8 mouse cellular contexts compared by ENCODE assay signal in genomic region chr2:155356971-155357591, GRCm38 (mm10). TPM values are rescaled to one million over a fixed set of nuclear protein-coding genes. Genes with fewer than 3 reads are reported as not detected.
DNase-seq lines count a peak whose midpoint lies in the region; ATAC-seq lines count a peak whose summit lies in the region.

Gene Pigu, minus strand, starts transcription at chr2:155357430.

- no peaks in the 10 kb centered on the region for H3K9me3 ChIP-seq in heart, embryonic 13.5 days
- no peaks in the 10 kb centered on the region for H3K9me3 ChIP-seq in liver, embryonic 12.5 days (replicated peaks)
- no peaks in the 10 kb centered on the region for H3K9me3 ChIP-seq in stomach, embryonic 15.5 days

- no peaks in the 10 kb centered on the region for H3K36me3 ChIP-seq in heart, embryonic 13.5 days
- no peaks in the 10 kb centered on the region for H3K36me3 ChIP-seq in liver, embryonic 12.5 days
- H3K36me3 ChIP-seq in stomach, embryonic 15.5 days: no peaks in the 10 kb centered on the region

- H3K4me3 ChIP-seq in brown adipose tissue, adult 24 weeks (ENCODE audit: insufficient read depth, low read depth, low read length): peak within 1 kb of the TSS; percentile 85
- H3K4me3 ChIP-seq in heart, embryonic 13.5 days: peak within 1 kb of the TSS; percentile 87
- H3K4me3 ChIP-seq in liver, embryonic 12.5 days: peak within 1 kb of the TSS; percentile 93
- H3K4me3 ChIP-seq in stomach, embryonic 15.5 days (replicated peaks): peak within 1 kb of the TSS; percentile 84

- peak; percentile 96 for DNase-seq in CD4-positive, CD25-positive, alpha-beta regulatory T cell, adult 2 months (ENCODE audit: low read depth, low spot score)
- peak; percentile 87 for DNase-seq in fat pad, adult 2 months (ENCODE audit: extremely low read depth, low read depth, low spot score)
- peak; percentile 96 for DNase-seq in kidney, postnatal 10 days
- peak; percentile 88 to 91 for DNase-seq in natural killer cell, adult 2 months (ENCODE audit: low spot score in 2 of 2)

- WGBS in heart, embryonic 13.5 days: 1% methylated on average over 38 of the region's 38 CpGs
- under 1% methylated on average over 38 of the region's 38 CpGs for WGBS in liver, embryonic 12.5 days (ENCODE audit: insufficient replicate concordance)
- WGBS in stomach, embryonic 15.5 days: under 1% methylated on average over 38 of the region's 38 CpGs

- ATAC-seq in heart, embryonic 13.5 days (ENCODE audit: extremely low read depth, insufficient number of reproducible peaks, low FRiP score, low TSS enrichment): peak; percentile 97
- ATAC-seq in liver, embryonic 12.5 days: peak; percentile 97
- ATAC-seq in stomach, embryonic 15.5 days (ENCODE audit: insufficient read depth, low FRiP score, low read depth): peak; percentile 99

- H3K27ac ChIP-seq in brown adipose tissue, adult 24 weeks (replicated peaks; ENCODE audit: low read depth, low read length): peak within 1 kb of the TSS; percentile 78
- peak within 1 kb of the TSS; percentile 81 for H3K27ac ChIP-seq in heart, embryonic 13.5 days (replicated peaks)
- H3K27ac ChIP-seq in liver, embryonic 12.5 days: peak within 1 kb of the TSS; percentile 80
- peak within 1 kb of the TSS; percentile 86 for H3K27ac ChIP-seq in stomach, embryonic 15.5 days

- no peaks in the 10 kb centered on the region for H3K27me3 ChIP-seq in heart, embryonic 13.5 days (replicated peaks)
- H3K27me3 ChIP-seq in liver, embryonic 12.5 days (replicated peaks): no peaks in the 10 kb centered on the region
- no peaks in the 10 kb centered on the region for H3K27me3 ChIP-seq in stomach, embryonic 15.5 days (replicated peaks)

- peak within 1 kb of the TSS; percentile 89 for H3K4me2 ChIP-seq in heart, embryonic 13.5 days
- peak within 1 kb of the TSS; percentile 84 for H3K4me2 ChIP-seq in liver, embryonic 12.5 days
- H3K4me2 ChIP-seq in stomach, embryonic 15.5 days: peak within 1 kb of the TSS; percentile 83

- no peaks in the 10 kb centered on the region for H3K4me1 ChIP-seq in brown adipose tissue, adult 24 weeks (ENCODE audit: control insufficient read depth, insufficient read depth, insufficient read length, low read length)
- peaks cover 17% of the 10 kb centered on the region for H3K4me1 ChIP-seq in heart, embryonic 13.5 days
- peaks cover 36% of the 10 kb centered on the region for H3K4me1 ChIP-seq in liver, embryonic 12.5 days
- H3K4me1 ChIP-seq in stomach, embryonic 15.5 days: no peaks in the 10 kb centered on the region

- H3K9ac ChIP-seq in heart, embryonic 13.5 days: peak within 1 kb of the TSS; percentile 90
- peak within 1 kb of the TSS; percentile 81 for H3K9ac ChIP-seq in liver, embryonic 12.5 days
- H3K9ac ChIP-seq in stomach, embryonic 15.5 days: peak within 1 kb of the TSS; percentile 57

RNA-seq across cellular contexts. Expression of gene Pigu, which starts in this region (rescaled TPM):
- 19.0 and 20.3 TPM in 2 replicates for polyA plus RNA-seq in brown adipose tissue, adult 24 weeks (2012; ENCODE audit: insufficient read depth, insufficient read length, missing spikeins)
- 53.2 and 58.8 TPM in 2 replicates for polyA plus RNA-seq in heart, embryonic 13.5 days (2015; fragmentation: Nextera tagmentation; extraction: Ambion mirVana)
- 29.0 and 29.5 TPM in 2 replicates for polyA plus RNA-seq in liver, embryonic 12.5 days (2016; fragmentation: Nextera tagmentation; extraction: Ambion mirVana)
- polyA plus RNA-seq in stomach, embryonic 15.5 days (2015; fragmentation: Nextera tagmentation; extraction: Ambion mirVana): 54.6 and 56.6 TPM in 2 replicates

Comparison
In these comparisons a context has a peak if more than half of its experiments do, and no peak if none do; other contexts are left out.
1. Peak in every context shown above with its lines: DNase-seq, ATAC-seq, H3K4me3 ChIP-seq and H3K27ac ChIP-seq.